Mouse (Mus musculus) embryonic facial prominence, embryonic 12.5 days (tissue): ENCODE measurements around the gene Ripply1. TPM values are rescaled to one million over a fixed set of nuclear protein-coding genes. Genes with fewer than 3 reads are reported as not detected.
"Not testable (repeated sequence)": the region's sequence is repeated elsewhere in the genome, so short reads cannot be mapped to it uniquely, and the experiment has no call there.

Source experiments
- ATAC-seq: fragments of 200-750 bp; cut with Nextera tagmentation; 2 replicates; pipeline ENCODE4 v1.8.0; 2017; ENCODE audit not compliant: insufficient number of reproducible peaks, insufficient read depth, low FRiP score, low TSS enrichment
- H3K27ac ChIP-seq: fragments of 300-500 bp; sonication (generic); 2 replicates; pipeline ENCODE4 v1.5.1; 2016; ENCODE audit warnings: mild to moderate bottlenecking
- H3K27me3 ChIP-seq: fragments of 300-500 bp; sonication (generic); 2 replicates; pipeline ENCODE4 v1.6.1; 2016; ENCODE audit warnings: mild to moderate bottlenecking, moderate library complexity
- H3K36me3 ChIP-seq: fragments of 300-500 bp; sonication (generic); 2 replicates; pipeline ENCODE4 v1.6.1; 2016; ENCODE audit warnings: mild to moderate bottlenecking
- H3K4me1 ChIP-seq: fragments of 300-500 bp; sonication (generic); 2 replicates; pipeline ENCODE4 v1.6.1; 2016
- H3K4me2 ChIP-seq: fragments of 300-500 bp; sonication (generic); replicated peaks from 2 replicates; pipeline ENCODE4 v1.6.1; 2016; ENCODE audit warnings: mild to moderate bottlenecking, moderate library complexity
- H3K4me3 ChIP-seq: fragments of 300-500 bp; sonication (generic); 2 replicates; pipeline ENCODE4 v1.5.1; 2016; ENCODE audit warnings: mild to moderate bottlenecking
- H3K9ac ChIP-seq: fragments of 300-500 bp; sonication (generic); 2 replicates; pipeline ENCODE4 v1.6.1; 2016; ENCODE audit warnings: mild to moderate bottlenecking, moderate library complexity
- H3K9me3 ChIP-seq: fragments of 300-500 bp; sonication (generic); 2 replicates; pipeline ENCODE4 v1.6.1; 2016; ENCODE audit warnings: mild to moderate bottlenecking, moderate library complexity
- WGBS: fragments of 180-500 bp; shearing (Covaris S2); methylation state at CpG from one replicate; pipeline ENCODE4 v1.1.7; 2016; 5-methylcytosine and 5-hydroxymethylcytosine counted together
- polyA plus RNA-seq: library from polyadenylated mRNA; unstranded; fragments of >200 nt; fragmentation: Nextera tagmentation; extraction: Ambion mirVana; gene quantifications from 2 replicates; pipeline ENCODE4 v1.2.1, GENCODE M21; 2016

Gene Ripply1
- polyA plus RNA-seq, 1 experiment from 2014 or later = not detected

DNA sequence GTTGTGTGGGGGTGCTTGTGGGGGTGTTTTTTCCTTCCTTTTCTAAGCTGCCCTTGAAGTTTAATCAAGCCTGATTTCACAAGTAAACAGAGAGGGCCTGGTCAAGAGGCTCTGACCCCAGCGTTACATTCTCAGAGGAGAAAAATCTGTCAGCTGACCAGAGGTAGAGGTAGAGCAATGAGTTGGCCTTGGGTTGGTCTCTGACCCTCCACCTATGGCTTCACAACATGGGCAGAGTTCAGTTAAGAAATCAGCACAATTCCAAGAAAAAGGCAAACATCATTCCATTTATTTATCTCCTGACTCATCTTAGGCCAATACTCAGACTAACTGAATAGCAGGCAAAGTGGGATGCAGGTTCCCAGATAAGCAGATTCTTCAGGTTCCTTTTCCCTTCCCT lies 3.3 kb downstream of the Ripply1 start:
- Histone ChIP-seq H3K4me3 (no peak overlapping the region), H3K4me1 (no peaks in the 10 kb centered on the region), H3K9me3 (no peaks in the 10 kb centered on the region), H3K9ac (no peak overlapping the region), H3K36me3 (no peaks in the 10 kb centered on the region), H3K4me2 (no peak overlapping the region), H3K27me3 (peaks cover 6% of the 10 kb centered on the region; the same call in 1 of the 2 replicates), H3K27ac (no peak overlapping the region)
- no peak for ATAC-seq
- 82% methylated on average over 1 of the region's 1 CpGs for WGBS

DNA sequence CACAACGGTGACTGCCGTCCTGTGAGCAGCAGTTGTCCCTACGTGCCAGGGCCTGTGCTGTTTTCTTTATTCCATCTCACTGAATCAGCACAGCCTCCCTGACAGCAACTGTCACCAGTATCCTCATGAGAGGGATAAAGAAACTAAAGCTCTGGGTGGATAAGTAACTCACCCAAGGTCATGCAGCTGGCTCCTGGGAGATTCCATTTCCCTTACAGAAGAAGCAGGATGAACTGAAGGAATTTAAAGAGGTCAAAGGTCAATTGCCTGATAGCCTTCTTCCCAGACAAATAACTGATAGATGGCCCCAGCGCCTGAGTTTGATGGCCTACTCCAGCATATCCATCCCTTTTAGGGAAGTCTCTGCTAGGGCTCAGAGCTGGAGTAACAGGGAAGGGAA lies 4.8 kb downstream of the Ripply1 start:
- Histone ChIP-seq H3K4me2 (no peak overlapping the region), H3K9ac (no peak overlapping the region), H3K4me3 (no peak overlapping the region), H3K36me3 (no peaks in the 10 kb centered on the region), H3K4me1 (no peaks in the 10 kb centered on the region), H3K9me3 (no peaks in the 10 kb centered on the region), H3K27ac (no peak overlapping the region), H3K27me3 (peaks cover 6% of the 10 kb centered on the region; the same call in 1 of the 2 replicates)
- no peak for ATAC-seq
- WGBS = 34% methylated on average over 4 of the region's 4 CpGs

DNA sequence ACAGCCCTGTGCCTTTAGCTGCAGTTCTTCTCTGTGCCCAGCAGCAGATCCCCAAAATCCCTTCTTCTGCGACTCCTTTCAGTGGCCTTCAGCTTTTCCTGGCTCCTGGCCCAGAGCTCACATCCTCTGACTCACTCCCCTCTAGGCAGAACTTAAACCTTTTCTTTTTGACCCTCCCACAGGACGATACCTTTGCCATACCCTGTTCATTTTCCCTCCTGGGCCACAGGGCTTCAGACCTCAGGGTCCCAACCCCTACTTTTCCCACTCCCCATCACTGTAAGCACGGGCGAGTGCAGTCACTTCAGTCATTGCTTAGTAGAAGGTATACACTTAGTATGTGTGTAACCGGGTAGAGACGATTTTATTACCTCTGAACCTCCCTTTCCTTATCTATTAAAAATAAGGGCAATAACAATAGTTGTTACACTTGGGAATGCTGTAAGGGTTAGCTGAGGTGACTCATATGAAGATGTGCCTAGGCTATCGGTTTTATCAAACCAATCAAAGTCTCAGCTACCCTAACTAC lies 7.0 kb downstream of the Ripply1 start:
- ATAC-seq = no peak
- Histone ChIP-seq H3K4me1 (no peaks in the 10 kb centered on the region), H3K4me3 (no peak overlapping the region), H3K9me3 (no peaks in the 10 kb centered on the region), H3K27me3 (peaks cover 8% of the 10 kb centered on the region; the same call in 1 of the 2 replicates), H3K9ac (no peak overlapping the region), H3K36me3 (no peaks in the 10 kb centered on the region), H3K4me2 (no peak overlapping the region), H3K27ac (no peak overlapping the region)
- 76% methylated on average over 7 of the region's 7 CpGs for WGBS

DNA sequence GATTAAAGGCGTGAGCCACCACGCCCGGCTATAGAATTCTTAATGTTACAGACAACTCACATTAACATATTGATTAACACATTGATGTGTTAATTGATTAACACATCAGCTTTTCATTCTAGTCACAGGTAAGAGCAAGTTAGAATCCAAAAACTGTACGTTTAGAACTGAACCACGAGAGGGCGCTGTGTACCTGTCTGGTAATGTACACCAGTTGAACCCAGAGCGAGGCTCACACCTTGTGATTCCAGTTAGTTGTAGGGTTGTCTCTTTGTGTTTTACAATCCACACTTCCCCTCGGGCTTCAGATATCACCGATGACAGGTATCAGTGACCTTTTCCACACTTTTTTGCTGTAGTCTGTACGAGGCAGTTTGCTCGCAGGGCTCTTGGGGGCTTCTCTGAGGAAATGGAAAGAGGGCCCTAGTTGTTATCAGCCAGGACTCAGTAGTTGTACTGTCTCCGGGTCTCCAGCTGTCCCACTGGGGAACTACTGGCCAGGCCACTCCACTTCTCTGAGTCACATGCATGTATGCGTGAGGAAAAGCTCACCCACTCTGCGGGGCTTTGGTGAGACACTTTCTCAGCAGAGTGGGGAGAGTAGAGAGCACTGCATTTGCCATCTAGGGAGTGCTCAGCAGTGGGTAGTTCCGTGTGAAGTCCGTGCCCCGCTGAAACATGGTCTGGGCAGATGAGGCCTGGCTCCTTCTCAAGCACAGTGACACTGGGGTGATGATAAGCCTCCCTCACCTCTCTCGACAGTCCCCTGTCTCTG lies 7.7 kb downstream of the Ripply1 start:
- no peak overlapping the region for H3K4me2 ChIP-seq
- no peak for ATAC-seq
- H3K27ac ChIP-seq = no peak overlapping the region
- H3K9ac ChIP-seq = no peak overlapping the region
- no peaks in the 10 kb centered on the region for H3K4me1 ChIP-seq
- 41% methylated on average over 18 of the region's 18 CpGs for WGBS
- H3K9me3 ChIP-seq = no peaks in the 10 kb centered on the region
- H3K36me3 ChIP-seq = no peaks in the 10 kb centered on the region
- H3K4me3 ChIP-seq = no peak overlapping the region
- peaks cover 8% of the 10 kb centered on the region; the same call in 1 of the 2 replicates for H3K27me3 ChIP-seq

DNA sequence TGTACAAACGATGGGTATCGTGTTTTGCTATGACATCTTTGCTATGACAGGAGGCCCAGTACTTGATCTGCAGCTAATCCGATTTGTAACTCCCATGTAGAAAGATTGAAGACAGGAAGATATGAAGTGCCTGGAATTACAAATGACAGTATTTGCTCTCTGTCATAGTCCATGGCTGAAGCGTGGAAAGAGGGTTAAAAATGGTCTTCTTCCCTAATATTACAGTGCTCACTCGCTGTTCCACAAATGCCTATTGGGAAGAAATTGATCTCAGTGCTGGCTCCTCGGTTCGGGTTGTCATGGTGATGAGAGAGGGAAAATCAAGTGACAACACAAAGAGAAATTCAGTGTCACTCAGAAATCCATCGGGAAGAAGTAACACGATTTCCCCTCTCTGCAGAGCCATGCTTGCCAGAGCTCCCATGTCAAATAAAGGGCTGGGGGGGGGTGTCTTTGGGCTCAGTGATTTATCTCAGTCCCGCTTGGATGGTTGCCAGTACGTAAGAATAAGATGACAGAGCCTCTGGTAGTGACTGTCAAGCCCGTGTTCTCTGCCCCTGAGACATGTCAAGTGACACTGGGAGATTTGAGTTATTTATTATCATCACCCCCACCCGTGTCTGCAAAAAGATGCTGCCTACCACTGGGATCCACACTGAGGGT lies 12.0 kb downstream of the Ripply1 start:
- Histone ChIP-seq H3K27ac (no peak overlapping the region), H3K27me3 (peaks cover 14% of the 10 kb centered on the region; the same call in 1 of the 2 replicates), H3K4me2 (no peak overlapping the region), H3K9ac (no peak overlapping the region), H3K4me1 (no peaks in the 10 kb centered on the region), H3K9me3 (no peaks in the 10 kb centered on the region), H3K36me3 (no peaks in the 10 kb centered on the region), H3K4me3 (no peak overlapping the region)
- WGBS = 70% methylated on average over 13 of the region's 13 CpGs
- ATAC-seq = no peak

DNA sequence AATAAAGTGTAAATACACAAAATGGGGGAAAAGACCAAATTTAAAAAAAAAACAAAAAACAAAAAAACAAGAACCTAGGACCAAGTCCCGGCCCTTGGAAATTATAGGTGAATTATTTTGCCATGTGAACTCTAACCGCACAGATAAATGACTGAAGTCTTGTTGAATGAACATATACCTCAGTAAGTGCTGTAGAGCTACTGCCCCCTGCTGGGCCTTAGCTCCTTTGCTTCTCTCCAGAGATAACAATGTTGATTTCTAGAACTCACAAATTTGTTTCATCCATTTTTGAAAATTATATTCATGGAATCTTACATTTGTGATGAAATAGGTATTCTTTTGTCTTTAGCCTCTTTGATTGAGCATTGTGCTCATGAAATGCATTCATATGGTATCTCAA lies 19.6 kb downstream of the Ripply1 start:
- Histone ChIP-seq H3K27me3 (no peaks in the 10 kb centered on the region), H3K9ac (no peak overlapping the region), H3K4me1 (no peaks in the 10 kb centered on the region), H3K27ac (no peak overlapping the region), H3K4me2 (no peak overlapping the region), H3K36me3 (no peaks in the 10 kb centered on the region), H3K9me3 (no peaks in the 10 kb centered on the region), H3K4me3 (no peak overlapping the region)
- WGBS = 75% methylated on average over 2 of the region's 2 CpGs
- ATAC-seq = no peak

DNA sequence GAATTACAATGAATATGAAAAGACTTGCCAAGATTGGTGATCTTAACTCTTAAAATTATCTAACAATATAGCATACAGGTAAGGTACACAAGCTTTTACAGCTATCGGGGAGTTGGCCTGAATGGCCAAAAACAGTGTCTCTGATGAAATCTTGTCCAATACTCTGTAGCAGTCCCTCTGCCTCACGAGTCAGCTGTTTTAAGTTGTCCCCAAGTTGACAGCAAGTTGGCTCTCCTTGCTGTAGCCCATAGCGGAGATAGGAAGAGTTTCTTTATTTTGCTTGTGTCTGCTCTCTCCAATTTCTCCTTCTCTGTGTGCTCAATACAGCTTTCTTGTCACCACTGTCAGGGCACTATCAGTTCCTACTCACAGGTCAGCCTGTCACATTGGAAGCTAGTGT lies 23.5 kb downstream of the Ripply1 start:
- H3K9ac ChIP-seq = not testable (repeated sequence)

DNA sequence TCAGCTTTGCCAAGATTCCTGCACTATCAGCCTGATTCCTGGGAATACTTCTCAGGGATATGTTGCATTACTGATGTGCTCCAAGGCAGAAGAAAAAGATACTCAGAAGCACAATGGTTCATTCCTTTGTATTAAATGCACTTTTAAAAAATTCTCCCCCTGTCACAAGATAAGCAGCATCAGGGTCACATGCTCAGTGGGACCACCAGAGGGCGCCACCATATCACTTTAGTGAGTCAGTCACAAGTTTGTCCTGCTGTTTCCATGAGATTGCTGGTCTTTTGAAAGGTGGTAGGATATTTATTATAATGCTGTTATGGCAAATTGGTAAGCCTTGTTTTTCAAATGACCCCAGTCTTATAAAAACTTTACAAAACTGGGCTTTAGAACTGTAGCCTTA lies 30.3 kb downstream of the Ripply1 start:
- Histone ChIP-seq H3K9me3 (no peaks in the 10 kb centered on the region), H3K9ac (no peak overlapping the region), H3K4me3 (no peak overlapping the region), H3K27me3 (no peaks in the 10 kb centered on the region), H3K36me3 (no peaks in the 10 kb centered on the region), H3K4me2 (no peak overlapping the region), H3K27ac (no peak overlapping the region), H3K4me1 (no peaks in the 10 kb centered on the region)
- ATAC-seq = no peak
- 4% methylated on average over 1 of the region's 1 CpGs for WGBS

More for the DNA sequence above, 23.5 kb downstream of the Ripply1 start:
- not testable (repeated sequence) for H3K36me3 ChIP-seq, H3K9me3 ChIP-seq, H3K27me3 ChIP-seq, H3K27ac ChIP-seq, H3K4me2 ChIP-seq, H3K4me1 ChIP-seq, ATAC-seq, H3K4me3 ChIP-seq
- WGBS = 84% methylated on average over 3 of the region's 3 CpGs

DNA sequence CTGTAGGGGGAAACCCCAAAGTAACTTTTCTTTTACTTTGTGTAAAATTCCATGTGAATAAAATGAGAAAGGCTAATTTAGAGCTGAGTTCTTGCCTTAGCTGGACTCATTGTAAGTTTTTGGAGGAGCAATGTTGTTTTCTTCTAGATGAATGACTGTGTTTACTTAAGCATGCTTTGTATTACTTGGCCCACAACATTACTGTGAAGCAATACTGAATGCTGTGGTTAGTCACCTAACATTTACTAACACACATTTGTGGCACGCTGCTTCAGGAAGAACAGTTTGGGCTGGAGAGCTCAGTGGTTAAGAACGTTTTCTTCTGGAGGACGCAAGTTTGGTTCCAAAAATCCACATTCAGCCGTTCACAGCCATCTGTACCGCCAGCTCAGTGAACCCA lies 45.1 kb downstream of the Ripply1 start:
- no peak for ATAC-seq
- H3K4me3 ChIP-seq = no peak overlapping the region
- no peaks in the 10 kb centered on the region for H3K27me3 ChIP-seq
- H3K9me3 ChIP-seq = no peaks in the 10 kb centered on the region
- H3K4me2 ChIP-seq = no peak overlapping the region
- no peak overlapping the region for H3K27ac ChIP-seq
- no peaks in the 10 kb centered on the region for H3K4me1 ChIP-seq
- no peaks in the 10 kb centered on the region for H3K36me3 ChIP-seq
- no peak overlapping the region for H3K9ac ChIP-seq
- WGBS = 88% methylated on average over 5 of the region's 5 CpGs

DNA sequence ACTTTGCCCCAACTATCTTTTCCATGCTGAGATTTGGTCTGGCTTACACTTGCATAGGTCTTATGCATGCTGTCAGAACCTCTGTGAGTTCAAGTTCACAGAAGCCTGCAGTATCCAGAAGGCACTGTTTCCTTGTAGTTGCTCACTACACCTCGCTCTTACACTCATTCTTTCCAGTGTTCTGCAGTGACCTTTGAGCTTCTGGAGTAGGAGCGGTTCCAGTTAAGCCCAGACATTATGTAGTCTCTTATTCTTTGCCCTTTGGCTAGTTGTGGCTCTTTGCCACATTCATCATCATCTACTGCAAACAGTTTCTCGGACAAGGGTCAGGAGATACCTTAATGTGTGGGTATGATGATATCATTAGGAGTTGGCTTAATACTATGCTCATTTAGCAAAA lies 51.6 kb downstream of the Ripply1 start:
- no peaks in the 10 kb centered on the region for H3K36me3 ChIP-seq
- H3K4me2 ChIP-seq = no peak overlapping the region
- H3K9ac ChIP-seq = no peak overlapping the region
- 83% methylated on average over 3 of the region's 3 CpGs for WGBS
- no peak overlapping the region for H3K27ac ChIP-seq
- no peaks in the 10 kb centered on the region for H3K4me1 ChIP-seq
- H3K4me3 ChIP-seq = no peak overlapping the region
- no peaks in the 10 kb centered on the region for H3K9me3 ChIP-seq
- no peaks in the 10 kb centered on the region for H3K27me3 ChIP-seq
- no peak for ATAC-seq
